Mouse (Mus musculus) stomach, adult 2 months (tissue): ENCODE data around the gene Fpr2. TPM values are rescaled to one million over a fixed set of nuclear protein-coding genes. Genes with fewer than 3 reads are reported as not detected.

Experiments
- polyA plus RNA-seq: library from polyadenylated mRNA; depleted of rRNA; stranded (reverse); fragments of >200 nt; gene quantifications from 2 replicates; pipeline ENCODE4 v1.2.3, GENCODE M21; 2012; rRNA removed

Gene Fpr2
- polyA plus RNA-seq: not detected in 2 replicates

DNA sequence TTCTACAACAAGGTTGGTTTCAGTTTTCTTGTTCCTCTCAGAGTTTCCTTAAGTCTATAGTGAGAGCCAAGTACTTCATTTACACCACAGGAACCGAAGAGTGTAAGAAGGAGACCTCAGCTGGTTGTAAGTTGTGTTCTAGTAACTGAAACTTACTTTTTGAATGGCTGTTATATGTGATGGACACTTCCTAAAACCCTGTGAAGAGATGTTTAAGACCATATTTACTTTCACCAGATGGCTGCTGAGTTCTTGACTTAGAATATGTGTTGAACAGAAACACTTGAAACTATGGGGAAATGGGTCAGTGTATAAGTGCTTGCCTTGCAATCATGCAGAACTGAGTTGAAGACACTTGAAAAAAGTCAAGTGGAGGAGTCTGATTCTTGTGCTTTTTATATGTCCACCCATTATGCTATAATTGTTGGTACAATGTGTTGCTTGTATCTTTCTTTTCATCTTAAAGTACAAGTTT, at the start of gene Fpr2, which contains the start of gene Fpr3:
TSS of gene Fpr2 (plus strand) at position 51 of the 475 bp plus-strand sequence.
TSS of gene Fpr3 (plus strand) at position 79 of the 475 bp plus-strand sequence.

GRCm38 (mm10) chr17:17855064-17855838, 32.4 kb upstream of the Fpr2 start, which contains the start of gene Has1:
Has1 (minus strand) TSS chr17:17855205.

DNA sequence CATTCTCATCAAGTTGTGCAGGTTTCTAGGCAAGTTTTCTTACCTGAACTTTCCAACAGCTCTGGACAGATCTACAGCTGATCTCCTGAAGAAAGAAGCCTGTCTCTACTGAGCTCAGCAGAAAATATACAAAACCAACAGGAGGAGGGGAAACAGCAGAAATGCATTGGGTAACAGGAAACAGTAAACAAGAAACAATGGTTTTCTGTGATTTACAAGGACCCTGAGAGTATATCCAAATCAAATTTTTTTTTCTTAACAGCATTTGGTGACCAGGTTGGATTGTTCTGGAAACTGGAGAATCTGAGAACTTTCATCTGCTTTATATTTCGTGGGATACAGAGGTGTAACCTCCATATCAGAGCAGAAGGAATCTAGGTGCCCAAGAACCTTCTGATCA, 3.8 kb upstream of the Fpr2 start, which contains the start of gene Fpr1:
TSS of gene Fpr1 (minus strand) at position 101 of the 400 bp plus-strand sequence.

Other genes starting within 250 kb of the Fpr2 start
- gene Vmn2r90, start 184.1 kb upstream of the Fpr2 start, polyA plus RNA-seq: not detected in 2 replicates
- gene Spaca6, start 60.7 kb upstream of the Fpr2 start, polyA plus RNA-seq: 10.3 and 19.0 TPM in 2 replicates
- 0.52 and 1.1 TPM in 2 replicates for gene Has1, start 32.6 kb upstream of the Fpr2 start, polyA plus RNA-seq
- gene Fpr1, start 3.9 kb upstream of the Fpr2 start, polyA plus RNA-seq: 0.05 TPM in 1 of 2 replicates, not detected in the other
- not detected in 2 replicates for gene Fpr3, start within 50 bp of the Fpr2 start, polyA plus RNA-seq
- gene Fpr-rs4, start 133.9 kb downstream of the Fpr2 start, polyA plus RNA-seq: not detected in 2 replicates
- not detected in 2 replicates for gene Vmn2r124, start 161.6 kb downstream of the Fpr2 start, polyA plus RNA-seq
- not detected in 2 replicates for gene Vmn2r91, start 197.2 kb downstream of the Fpr2 start, polyA plus RNA-seq